Mouse (Mus musculus) myocyte (in vitro differentiated cells): ENCODE results near the gene Hdac6. TPM values are rescaled to one million over a fixed set of nuclear protein-coding genes. Genes with fewer than 3 reads are reported as not detected.

Experiments
- H3K27me3 ChIP-seq: one replicate; pipeline ENCODE4 v1.6.1; 2011; ENCODE audit not compliant: control insufficient read depth, insufficient read depth, insufficient read length
- H3K36me3 ChIP-seq: one replicate; pipeline ENCODE4 v1.6.1; 2011; ENCODE audit not compliant: control insufficient read depth, insufficient read depth
- H3K4me2 ChIP-seq: one replicate; pipeline ENCODE4 v1.6.1; 2011; ENCODE audit warnings: low read depth, control low read depth
- H3K4me3 ChIP-seq: one replicate; pipeline ENCODE4 v1.5.1; 2011; ENCODE audit warnings: mild to moderate bottlenecking, control low read depth, moderate library complexity
- H3K79me2 ChIP-seq: one replicate; pipeline ENCODE4 v1.6.1; 2011; ENCODE audit not compliant: control insufficient read depth, insufficient read depth
- H3ac ChIP-seq: one replicate; pipeline ENCODE4 v1.6.1; 2011; ENCODE audit not compliant: control insufficient read depth, insufficient read length
- CEBPB ChIP-seq: IDR thresholded peaks from 2 replicates; pipeline ENCODE4 v1.6.1; 2011; ENCODE audit warnings: mild to moderate bottlenecking, moderate library complexity; ENCODE audit not compliant: poor library complexity, insufficient read depth, severe bottlenecking
- E2F4 ChIP-seq: IDR thresholded peaks from one replicate; pipeline ENCODE4 v1.6.1; 2011; ENCODE audit warnings: mild to moderate bottlenecking, control low read depth, moderate library complexity; ENCODE audit not compliant: insufficient read depth
- MAX ChIP-seq: IDR thresholded peaks from one replicate; pipeline ENCODE4 v1.6.1; 2011; ENCODE audit warnings: low read depth, mild to moderate bottlenecking, control low read depth
- MYOD1 ChIP-seq, 3 experiments: IDR thresholded peaks; one replicate each; pipeline ENCODE4 v1.6.1; 2011; ENCODE audit warnings: control low read depth in 2 of 3, low read depth in 2 of 3, mild to moderate bottlenecking in 2 of 3, moderate library complexity in 1 of 3; ENCODE audit not compliant: insufficient read length in 2 of 3, control insufficient read depth in 1 of 3
- MYOG ChIP-seq, 3 experiments: IDR thresholded peaks; one replicate each; pipeline ENCODE4 v1.6.1; 2011; ENCODE audit warnings: control low read depth in 2 of 3, low read depth in 2 of 3, mild to moderate bottlenecking in 2 of 3; ENCODE audit not compliant: insufficient read length in 2 of 3, control insufficient read depth in 1 of 3, insufficient read depth in 1 of 3
- POLR2A ChIP-seq: IDR thresholded peaks from one replicate; pipeline ENCODE4 v1.6.1; 2011; ENCODE audit warnings: low read depth, mild to moderate bottlenecking, control low read depth, moderate library complexity; ENCODE audit not compliant: insufficient read length
- POLR2AphosphoS2 ChIP-seq: IDR thresholded peaks from one replicate; pipeline ENCODE4 v1.6.1; 2011; ENCODE audit warnings: low read depth, control low read depth; ENCODE audit not compliant: insufficient read length
- REST ChIP-seq: IDR thresholded peaks from one replicate; pipeline ENCODE4 v1.6.1; 2011; ENCODE audit warnings: mild to moderate bottlenecking, control low read depth, moderate library complexity; ENCODE audit not compliant: insufficient read depth, insufficient read length
- SRF ChIP-seq: IDR thresholded peaks from one replicate; pipeline ENCODE4 v1.6.1; 2011; ENCODE audit warnings: low read depth; ENCODE audit not compliant: control insufficient read depth, insufficient read length
- TCF12 ChIP-seq: IDR thresholded peaks from one replicate; pipeline ENCODE4 v1.6.1; 2011; ENCODE audit warnings: mild to moderate bottlenecking, control low read depth; ENCODE audit not compliant: poor library complexity, insufficient read depth, severe bottlenecking
- TCF3 ChIP-seq: IDR thresholded peaks from one replicate; pipeline ENCODE4 v1.6.1; 2011; ENCODE audit warnings: low read depth, control low read depth; ENCODE audit not compliant: insufficient read length
- USF1 ChIP-seq: IDR thresholded peaks from one replicate; pipeline ENCODE4 v1.6.1; 2011; ENCODE audit warnings: low read depth, mild to moderate bottlenecking, control low read depth, moderate library complexity
- polyA plus RNA-seq: library from polyadenylated mRNA; unstranded; fragments of >200 nt; fragmentation: generic; extraction: Trizol; gene quantifications from one replicate; pipeline ENCODE4 v1.2.1, GENCODE M21; 2012; ENCODE audit warnings: missing spikeins

The Hdac6 gene
- polyA plus RNA-seq, result 11.5 TPM

DNA sequence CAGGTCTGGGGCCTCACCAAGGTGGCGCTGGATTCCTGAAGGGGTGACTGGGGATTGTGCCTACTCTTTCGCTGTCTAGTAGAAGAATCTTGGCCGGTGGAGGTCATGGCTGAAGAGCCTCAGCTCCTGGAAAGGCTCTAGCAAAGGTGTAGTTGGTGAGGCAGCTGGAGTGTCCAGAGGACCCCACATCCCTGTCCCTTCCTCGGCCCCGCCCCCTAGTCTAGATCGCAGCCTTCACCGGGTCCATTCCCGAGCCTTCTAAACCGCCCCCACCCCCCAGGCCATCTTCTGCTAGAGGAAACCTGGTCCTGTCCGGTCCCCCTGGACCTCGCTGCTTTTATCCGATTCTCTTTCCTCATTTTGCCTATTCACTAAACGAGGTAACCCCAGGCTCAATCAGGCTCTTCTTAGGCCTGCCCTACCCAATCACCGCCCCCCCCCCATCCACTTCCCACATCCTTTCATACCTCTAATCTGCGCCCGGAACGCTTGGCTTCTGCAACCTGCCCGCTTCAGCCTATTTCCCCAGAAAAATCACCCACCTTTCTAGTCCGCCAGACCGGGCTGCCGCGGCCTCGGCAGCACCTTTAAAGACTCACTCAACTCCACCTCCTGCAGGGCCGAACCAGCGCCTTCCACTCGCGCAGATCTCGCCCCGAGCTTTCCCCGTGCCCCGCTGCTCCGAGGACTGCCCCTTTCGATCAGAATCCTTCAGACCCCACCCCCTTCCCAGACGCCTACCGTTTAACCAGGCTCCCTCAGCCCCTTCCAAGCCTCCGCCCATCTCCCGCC lies at the start of gene Hdac6:
TSS of gene Hdac6 (minus strand) at position 782 of the 792 bp plus-strand sequence.
- no peaks in the 10 kb centered on the region for H3K36me3 ChIP-seq

GRCm38 (mm10) chrX:7993068-7993735 lies 45.5 kb upstream of the Hdac6 start:
- Histone ChIP-seq H3K4me2 (no peak overlapping the region), H3K79me2 (no peaks in the 10 kb centered on the region), H3ac (no peak overlapping the region), H3K36me3 (no peaks in the 10 kb centered on the region), H3K4me3 (no peak overlapping the region), H3K27me3 (no peaks in the 10 kb centered on the region)
- TF ChIP-seq CEBPB, result no peak
- no peak for TF ChIP-seq POLR2AphosphoS2
- no peak for TF ChIP-seq USF1
- no peak for TF ChIP-seq POLR2A
- no peak for TF ChIP-seq MYOD1 (IDR thresholded peaks at IDR 0.05; ENCODE audit: control insufficient read depth in 1 of 3, insufficient read length in 2 of 3, low read depth in 2 of 3)
- TF ChIP-seq REST, result no peak
- no peak for TF ChIP-seq TCF3
- no peak for TF ChIP-seq E2F4
- no peak for TF ChIP-seq TCF12
- TF ChIP-seq MYOG (IDR thresholded peaks at IDR 0.05; ENCODE audit: control insufficient read depth in 1 of 3, insufficient read depth in 1 of 3, insufficient read length in 2 of 3, low read depth in 2 of 3), result no peak
- no peak for TF ChIP-seq SRF
- no peak for TF ChIP-seq MAX

More for the DNA sequence above, at the start of gene Hdac6:
- Histone ChIP-seq H3ac (no peak within 1 kb of the TSS), H3K79me2 (no peaks in the 10 kb centered on the region), H3K4me2 (peak within 1 kb of the TSS; percentile 69), H3K27me3 (no peaks in the 10 kb centered on the region), H3K4me3 (peak within 1 kb of the TSS; percentile 29)
- TF ChIP-seq REST (no peak), CEBPB (no peak), TCF12 (no peak), USF1 (no peak), POLR2A (peak; percentile 65), E2F4 (no peak), MAX (no peak), POLR2AphosphoS2 (peak; percentile 54), MYOD1 (IDR thresholded peaks at IDR 0.05; ENCODE audit: control insufficient read depth in 1 of 3, insufficient read length in 2 of 3, low read depth in 2 of 3) (no peak), SRF (no peak), TCF3 (no peak), MYOG (IDR thresholded peaks at IDR 0.05; ENCODE audit: control insufficient read depth in 1 of 3, insufficient read depth in 1 of 3, insufficient read length in 2 of 3, low read depth in 2 of 3) (no peak)

DNA sequence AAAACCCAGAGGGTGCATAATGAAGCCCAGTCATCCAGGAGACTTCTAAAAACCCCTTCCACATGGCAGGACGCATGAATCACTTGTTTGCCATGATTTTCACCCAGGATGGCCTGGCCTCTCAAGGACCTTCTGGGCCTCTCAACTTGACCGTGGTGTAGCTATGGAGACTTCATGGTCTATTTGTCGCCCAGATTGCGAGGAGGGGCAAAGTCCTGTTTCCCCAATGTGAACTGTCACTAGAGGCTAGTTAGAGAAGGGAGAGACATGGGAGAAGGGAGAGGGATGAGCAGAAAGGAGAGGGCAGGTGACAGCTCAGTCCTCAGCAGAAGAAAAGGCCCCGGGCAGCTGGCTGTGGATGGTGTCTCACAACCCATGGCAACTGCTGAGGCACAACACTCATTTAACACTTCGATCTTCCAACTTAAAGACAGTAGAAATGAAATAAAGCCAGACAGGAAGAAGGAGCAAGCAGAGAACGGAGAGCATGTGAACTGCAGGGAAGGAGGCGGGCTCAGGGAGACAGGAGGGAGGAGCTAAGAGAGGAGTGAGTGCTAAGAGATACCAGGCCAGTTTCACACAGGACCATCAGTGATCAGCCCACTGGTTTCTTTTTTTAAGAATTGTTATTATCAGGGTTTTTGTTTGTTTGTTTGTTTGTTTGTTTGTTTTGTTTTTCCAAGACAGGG lies 44.8 kb upstream of the Hdac6 start:
- no peaks in the 10 kb centered on the region for H3K79me2 ChIP-seq
- TF ChIP-seq TCF12 (no peak), SRF (no peak), CEBPB (no peak), MYOG (IDR thresholded peaks at IDR 0.05; ENCODE audit: control insufficient read depth in 1 of 3, insufficient read depth in 1 of 3, insufficient read length in 2 of 3, low read depth in 2 of 3) (no peak), TCF3 (no peak), REST (no peak), MAX (no peak), POLR2AphosphoS2 (no peak), POLR2A (no peak), USF1 (no peak)
- H3K4me2 ChIP-seq, result no peak overlapping the region
- no peak overlapping the region for H3K4me3 ChIP-seq
- no peaks in the 10 kb centered on the region for H3K27me3 ChIP-seq
- no peaks in the 10 kb centered on the region for H3K36me3 ChIP-seq
- no peak overlapping the region for H3ac ChIP-seq

- TF ChIP-seq E2F4, result no peak
- no peak for TF ChIP-seq TCF12
- no peak for TF ChIP-seq REST
- TF ChIP-seq CEBPB, result no peak
- TF ChIP-seq POLR2A, result no peak
- TF ChIP-seq MYOD1 (IDR thresholded peaks at IDR 0.05; ENCODE audit: control insufficient read depth in 1 of 3, insufficient read length in 2 of 3, low read depth in 2 of 3), result no peak
- TF ChIP-seq USF1, result no peak
- no peak for TF ChIP-seq MAX
- no peak for TF ChIP-seq SRF
- TF ChIP-seq POLR2AphosphoS2, result no peak
- TF ChIP-seq TCF3, result no peak
- H3K4me2 ChIP-seq, result no peak overlapping the region
- H3K36me3 ChIP-seq, result no peaks in the 10 kb centered on the region
- H3K27me3 ChIP-seq, result no peaks in the 10 kb centered on the region
- H3K4me3 ChIP-seq, result no peak overlapping the region
- H3ac ChIP-seq, result no peak overlapping the region
- no peaks in the 10 kb centered on the region for H3K79me2 ChIP-seq
These were observed 33.7 kb upstream of the Hdac6 start for GRCm38 (mm10) chrX:7981368-7981767.
